Mouse (Mus musculus): Measurements from ENCODE around the gene C77080.

C77080 gene

GRCm38 (mm10) chr4:129261196-129261595 is at the start of gene C77080:
C77080 (minus strand) TSS chr4:129261404.
- no peak for DNase-seq (ENCODE audit: low read depth, low spot score)

GRCm38 (mm10) chr4:129307936-129308335 is 46.7 kb upstream of the C77080 start:
- no peak for DNase-seq (ENCODE audit: low read depth, low spot score)

- no peak for DNase-seq (ENCODE audit: low read depth, low spot score)
Observed at GRCm38 (mm10) chr4:129304306-129304705, 43.1 kb upstream of the C77080 start.

GRCm38 (mm10) chr4:129303816-129304215 is 42.6 kb upstream of the C77080 start:
- no peak for DNase-seq (ENCODE audit: low read depth, low spot score)

GRCm38 (mm10) chr4:129303401-129303800 is 42.2 kb upstream of the C77080 start:
- DNase-seq (ENCODE audit: low read depth, low spot score) = peak; percentile 25

- no peak for DNase-seq (ENCODE audit: low read depth, low spot score)
Observed at GRCm38 (mm10) chr4:129299121-129299520, 37.9 kb upstream of the C77080 start.

GRCm38 (mm10) chr4:129297724-129298123 is 36.5 kb upstream of the C77080 start:
- no peak for DNase-seq (ENCODE audit: low read depth, low spot score)

GRCm38 (mm10) chr4:129296066-129296465 is 34.9 kb upstream of the C77080 start:
- DNase-seq (ENCODE audit: low read depth, low spot score) = no peak

- DNase-seq (ENCODE audit: low read depth, low spot score) = no peak
Observed at GRCm38 (mm10) chr4:129295188-129295587, 34.0 kb upstream of the C77080 start.

GRCm38 (mm10) chr4:129293702-129294101 is 32.5 kb upstream of the C77080 start:
- no peak for DNase-seq (ENCODE audit: low read depth, low spot score)

- no peak for DNase-seq (ENCODE audit: low read depth, low spot score)
Observed at GRCm38 (mm10) chr4:129292831-129293230, 31.6 kb upstream of the C77080 start.

- no peak for DNase-seq (ENCODE audit: low read depth, low spot score)
Observed at GRCm38 (mm10) chr4:129289671-129290070, 28.5 kb upstream of the C77080 start.

- DNase-seq (ENCODE audit: low read depth, low spot score) = no peak
Observed at GRCm38 (mm10) chr4:129288067-129288466, 26.9 kb upstream of the C77080 start.

GRCm38 (mm10) chr4:129287472-129287981 is 26.3 kb upstream of the C77080 start, which contains the start of gene Sync:
Sync (plus strand) TSS chr4:129287617.
- no peak for DNase-seq (ENCODE audit: low read depth, low spot score)

GRCm38 (mm10) chr4:129286683-129287471 is 25.7 kb upstream of the C77080 start:
- DNase-seq (ENCODE audit: low read depth, low spot score) = peak; percentile 64

GRCm38 (mm10) chr4:129286001-129286682 is 24.9 kb upstream of the C77080 start:
- no peak for DNase-seq (ENCODE audit: low read depth, low spot score)

- no peak for DNase-seq (ENCODE audit: low read depth, low spot score)
Observed at GRCm38 (mm10) chr4:129284685-129285084, 23.5 kb upstream of the C77080 start.

GRCm38 (mm10) chr4:129283226-129283625 is 22.0 kb upstream of the C77080 start:
- DNase-seq (ENCODE audit: low read depth, low spot score) = no peak

GRCm38 (mm10) chr4:129282786-129283185 is 21.6 kb upstream of the C77080 start:
- no peak for DNase-seq (ENCODE audit: low read depth, low spot score)

GRCm38 (mm10) chr4:129276453-129276865 is 15.3 kb upstream of the C77080 start:
- peak; percentile 91 for DNase-seq (ENCODE audit: low read depth, low spot score)

GRCm38 (mm10) chr4:129272756-129273046 is 11.5 kb upstream of the C77080 start:
- no peak for DNase-seq (ENCODE audit: low read depth, low spot score)

- no peak for DNase-seq (ENCODE audit: low read depth, low spot score)
Observed at GRCm38 (mm10) chr4:129271991-129272755, 11.0 kb upstream of the C77080 start.

All from mesoderm, embryonic 11.5 days (tissue).